Mouse (Mus musculus) gonadal fat pad, adult 2 months (tissue): ENCODE results near the gene Nek8. TPM values are rescaled to one million over a fixed set of nuclear protein-coding genes. Genes with fewer than 3 reads are reported as not detected.
"Not testable (repeated sequence)": the region's sequence is repeated elsewhere in the genome, so short reads cannot be mapped to it uniquely, and the experiment has no call there.

Experiments
- DNase-seq: peaks from one replicate; pipeline ENCODE4 v3.0.0-alpha.2; 2012; ENCODE audit warnings: low read depth
- polyA plus RNA-seq: library from polyadenylated mRNA; depleted of rRNA; stranded (reverse); fragments of >200 nt; gene quantifications from 2 replicates; pipeline ENCODE4 v1.2.3, GENCODE M21; 2012; rRNA removed

Gene Nek8
- 17.3 and 19.3 TPM in 2 replicates for polyA plus RNA-seq

GRCm38 (mm10) chr11:78176402-78176862 is at the start of gene Nek8, which contains the start of gene Tlcd1:
Gene Nek8 (minus strand): TSS chr11:78176675.
Gene Tlcd1 (plus strand): TSS chr11:78176711.
- DNase-seq, result no peak

GRCm38 (mm10) chr11:78223586-78223985 is 47.1 kb upstream of the Nek8 start:
- no peak for DNase-seq

GRCm38 (mm10) chr11:78215709-78216317 is 39.3 kb upstream of the Nek8 start:
- no peak for DNase-seq

GRCm38 (mm10) chr11:78213086-78213817 is 36.8 kb upstream of the Nek8 start:
- DNase-seq, result no peak

GRCm38 (mm10) chr11:78211513-78211912 is 35.0 kb upstream of the Nek8 start:
- no peak for DNase-seq

- DNase-seq, result peak; percentile 61
These were observed 34.1 kb upstream of the Nek8 start for GRCm38 (mm10) chr11:78210615-78211014.

GRCm38 (mm10) chr11:78209886-78210285 is 33.4 kb upstream of the Nek8 start:
- DNase-seq, result no peak

GRCm38 (mm10) chr11:78207190-78207589 is 30.7 kb upstream of the Nek8 start:
- no peak for DNase-seq

GRCm38 (mm10) chr11:78205361-78206206 is 29.1 kb upstream of the Nek8 start:
- DNase-seq, result no peak

- DNase-seq, result no peak
These were observed 27.8 kb upstream of the Nek8 start for GRCm38 (mm10) chr11:78204287-78204686.

GRCm38 (mm10) chr11:78202372-78202771 is 25.9 kb upstream of the Nek8 start:
- no peak for DNase-seq

GRCm38 (mm10) chr11:78195101-78195863 is 18.8 kb upstream of the Nek8 start:
- DNase-seq, result no peak

GRCm38 (mm10) chr11:78194411-78195100 is 18.1 kb upstream of the Nek8 start:
- DNase-seq, result no peak

- DNase-seq, result no peak
These were observed 16.6 kb upstream of the Nek8 start, which contains the start of gene Proca1 for GRCm38 (mm10) chr11:78193113-78193512. Gene Proca1 (plus strand): TSS chr11:78193392.

GRCm38 (mm10) chr11:78190041-78190440 is 13.6 kb upstream of the Nek8 start:
- no peak for DNase-seq

GRCm38 (mm10) chr11:78189234-78190040 is 13.0 kb upstream of the Nek8 start:
- DNase-seq, result no peak

GRCm38 (mm10) chr11:78188331-78189233 is 12.1 kb upstream of the Nek8 start, which contains the start of gene Rab34:
Gene Rab34 (plus strand): TSS chr11:78188430.
- no peak for DNase-seq

- not testable (repeated sequence) for DNase-seq
These were observed 8.2 kb upstream of the Nek8 start for GRCm38 (mm10) chr11:78184702-78185101.
